Mouse (Mus musculus): ENCODE data around the gene Cc2d1a.

Gene Cc2d1a

GRCm38 (mm10) chr8:84177405-84177804 lies 29.7 kb upstream of the Cc2d1a start:
- no peak for DNase-seq (ENCODE audit: low spot score)

- DNase-seq (ENCODE audit: low spot score), result no peak
These were observed 28.8 kb upstream of the Cc2d1a start for GRCm38 (mm10) chr8:84176560-84176959.

- DNase-seq (ENCODE audit: low spot score), result no peak
These were observed 26.1 kb upstream of the Cc2d1a start for GRCm38 (mm10) chr8:84173861-84174260.

GRCm38 (mm10) chr8:84170096-84170495 lies 22.4 kb upstream of the Cc2d1a start:
- DNase-seq (ENCODE audit: low spot score), result no peak

- DNase-seq (ENCODE audit: low spot score), result no peak
These were observed 20.0 kb upstream of the Cc2d1a start for GRCm38 (mm10) chr8:84167696-84168095.

GRCm38 (mm10) chr8:84157620-84158019 lies 9.9 kb upstream of the Cc2d1a start:
- no peak for DNase-seq (ENCODE audit: low spot score)

- no peak for DNase-seq (ENCODE audit: low spot score)
These were observed 1.4 kb upstream of the Cc2d1a start for GRCm38 (mm10) chr8:84149181-84149580.

GRCm38 (mm10) chr8:84148531-84148850 lies 755 bp upstream of the Cc2d1a start:
- no peak for DNase-seq (ENCODE audit: low spot score)

- DNase-seq (ENCODE audit: low spot score), result no peak
These were observed 391 bp downstream of the Cc2d1a start for GRCm38 (mm10) chr8:84147324-84147766.

GRCm38 (mm10) chr8:84144636-84145245 lies 3.0 kb downstream of the Cc2d1a start:
- DNase-seq (ENCODE audit: low spot score), result no peak

GRCm38 (mm10) chr8:84140838-84141237 lies 6.9 kb downstream of the Cc2d1a start:
- DNase-seq (ENCODE audit: low spot score), result no peak

GRCm38 (mm10) chr8:84137848-84138247 lies 9.9 kb downstream of the Cc2d1a start:
- DNase-seq (ENCODE audit: low spot score), result peak; percentile 59

- DNase-seq (ENCODE audit: low spot score), result no peak
These were observed 15.5 kb downstream of the Cc2d1a start for GRCm38 (mm10) chr8:84132225-84132624.

GRCm38 (mm10) chr8:84130806-84131205 lies 16.9 kb downstream of the Cc2d1a start:
- no peak for DNase-seq (ENCODE audit: low spot score)

- peak; percentile 24 for DNase-seq (ENCODE audit: low spot score)
These were observed 19.5 kb downstream of the Cc2d1a start for GRCm38 (mm10) chr8:84128277-84128676.

- no peak for DNase-seq (ENCODE audit: low spot score)
These were observed 20.4 kb downstream of the Cc2d1a start for GRCm38 (mm10) chr8:84127202-84127901.

- no peak for DNase-seq (ENCODE audit: low spot score)
These were observed 21.0 kb downstream of the Cc2d1a start for GRCm38 (mm10) chr8:84126742-84127141.

- DNase-seq (ENCODE audit: low spot score), result peak; percentile 16
These were observed 22.1 kb downstream of the Cc2d1a start, which contains the start of gene Podnl1 for GRCm38 (mm10) chr8:84125656-84126055. Gene Podnl1, plus strand, starts transcription at chr8:84125989.

GRCm38 (mm10) chr8:84122151-84122550 lies 25.6 kb downstream of the Cc2d1a start:
- no peak for DNase-seq (ENCODE audit: low spot score)

GRCm38 (mm10) chr8:84115646-84116045 lies 32.1 kb downstream of the Cc2d1a start:
- peak; percentile 55 for DNase-seq (ENCODE audit: low spot score)

- no peak for DNase-seq (ENCODE audit: low spot score)
These were observed 41.3 kb downstream of the Cc2d1a start for GRCm38 (mm10) chr8:84106216-84107040.

- DNase-seq (ENCODE audit: low spot score), result no peak
These were observed 42.1 kb downstream of the Cc2d1a start for GRCm38 (mm10) chr8:84105676-84106075.

Data from retina, embryonic 14.5 days (tissue).